Mouse (Mus musculus) kidney, postnatal 25 days (tissue): ENCODE measurements around the gene Efcab11.
A peak's percentile ranks its signal among the peaks of the same experiment; 100 is the strongest.

Source experiments
- DNase-seq, 2 experiments: peaks; one replicate each; pipeline ENCODE4 v3.0.0; 2021; ENCODE audit warnings: mixed read lengths in 2 of 2

Gene Efcab11

GRCm38 (mm10) chr12:99669976-99670761 is 214.1 kb downstream of the Efcab11 start:
- DNase-seq, result peak in 1 of 2 experiments; percentile 9

DNA sequence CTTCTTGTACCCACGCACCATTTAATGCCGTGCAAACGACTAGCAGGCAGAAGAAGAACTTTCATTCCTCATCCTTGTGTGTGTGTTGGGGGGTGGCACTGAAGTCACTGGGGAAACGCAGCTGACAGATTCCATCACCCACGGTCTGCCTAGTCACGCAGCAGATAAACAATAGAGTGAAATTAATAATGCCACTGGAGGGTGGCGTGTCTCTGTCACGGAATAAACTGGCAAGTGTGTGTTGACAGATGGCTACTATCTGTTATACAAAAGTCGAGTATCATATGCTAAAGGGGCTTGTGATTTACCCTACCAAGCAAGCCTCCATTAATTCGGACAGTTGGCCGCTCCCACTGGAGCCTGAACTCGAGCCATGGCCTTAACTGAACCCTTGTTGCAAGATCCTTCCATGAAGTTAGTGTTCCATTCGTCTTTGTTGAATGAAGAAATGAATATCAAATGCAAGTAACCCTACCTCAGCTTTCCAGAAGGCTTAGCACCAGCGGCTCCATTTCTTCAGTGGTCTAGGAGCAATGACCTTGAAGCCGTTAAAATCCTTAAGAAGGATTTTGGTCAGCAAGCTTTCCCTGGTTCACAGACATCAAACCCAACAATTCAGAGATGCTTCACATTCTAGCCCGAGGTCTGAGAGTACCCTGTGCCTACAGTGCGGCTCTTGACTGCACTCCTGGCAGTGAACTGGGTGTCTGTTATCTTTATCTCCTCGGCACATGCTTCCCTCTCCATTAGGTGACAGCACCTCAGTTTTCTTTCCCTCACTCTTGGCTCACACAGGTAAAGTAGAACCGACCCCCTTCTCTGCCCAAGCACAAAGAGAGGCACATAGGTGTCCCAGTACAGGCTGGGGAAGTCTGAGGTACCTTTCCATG is 229.0 kb downstream of the Efcab11 start:
- DNase-seq, result no peak

DNA sequence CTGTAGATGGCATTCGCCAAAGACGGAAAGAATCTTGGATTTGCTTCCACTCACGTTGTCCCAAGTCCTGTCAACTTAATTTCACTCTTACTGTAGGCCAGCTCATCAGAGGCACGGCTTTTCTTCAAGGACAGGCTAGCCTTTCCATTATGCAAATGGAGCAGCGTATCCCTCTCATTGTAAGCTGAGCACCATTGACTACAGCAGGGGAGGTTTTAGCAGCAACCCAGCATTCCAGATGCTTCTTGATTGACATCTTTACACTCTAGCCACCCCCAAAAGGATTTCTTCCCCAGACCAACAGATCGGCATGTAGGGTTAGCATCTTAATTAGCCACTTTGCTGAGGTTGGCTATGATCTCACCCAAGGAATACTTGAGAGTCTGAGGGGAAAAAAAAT is 231.8 kb downstream of the Efcab11 start:
- DNase-seq, result no peak

DNA sequence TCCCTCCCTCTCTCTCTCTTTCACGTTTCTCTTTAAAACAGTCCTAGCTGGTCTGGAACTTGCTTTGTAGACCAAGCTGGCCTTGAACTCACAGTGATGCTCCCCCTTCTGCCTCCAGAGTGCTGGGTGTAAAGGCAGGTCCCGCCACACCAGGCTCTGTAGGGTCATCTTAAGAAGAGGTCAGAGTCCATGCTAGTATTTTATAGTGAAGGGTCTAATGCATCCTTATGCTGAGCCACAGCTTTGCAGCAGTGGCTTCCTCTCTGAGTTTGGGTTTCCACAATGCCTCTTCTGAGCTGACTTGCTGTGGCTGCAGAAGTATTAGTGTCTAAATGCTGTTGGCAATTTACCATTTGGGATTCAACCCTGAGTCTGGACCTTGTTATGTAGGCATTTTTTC is 234.5 kb downstream of the Efcab11 start:
- DNase-seq, result no peak

DNA sequence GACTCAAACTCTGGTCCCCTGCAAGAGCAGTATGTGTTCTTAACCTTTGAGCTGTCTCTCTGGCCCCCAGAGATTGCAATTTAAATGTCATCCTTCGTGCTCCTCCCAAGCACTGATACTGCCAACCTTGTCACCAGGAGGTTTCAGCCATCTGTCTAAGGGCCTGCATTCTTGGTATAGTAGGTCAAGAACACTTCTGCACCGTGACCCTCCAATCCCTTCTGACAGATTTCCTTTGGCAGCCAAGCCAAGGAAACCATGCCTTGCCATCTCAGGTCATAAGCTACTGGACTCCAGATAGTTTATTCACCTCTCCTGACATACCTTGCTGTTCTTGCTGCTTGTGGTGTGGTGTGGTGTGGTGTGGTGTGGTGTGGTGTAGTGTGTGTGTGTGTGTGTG is 235.5 kb downstream of the Efcab11 start:
- no peak for DNase-seq

- DNase-seq, result no peak
Observed at GRCm38 (mm10) chr12:99646556-99647354, 237.5 kb downstream of the Efcab11 start.

GRCm38 (mm10) chr12:99645418-99645817 is 238.8 kb downstream of the Efcab11 start:
- no peak for DNase-seq

- DNase-seq, result no peak
Observed at GRCm38 (mm10) chr12:99644966-99645365, 239.3 kb downstream of the Efcab11 start.
